Mouse (Mus musculus): Measurements from ENCODE around the gene Sdk1. TPM values are rescaled to one million over a fixed set of nuclear protein-coding genes. Genes with fewer than 3 reads are reported as not detected.

Gene Sdk1
- polyA plus RNA-seq, 1 experiment = 4.0 TPM

- Histone ChIP-seq H3K27ac (ENCODE audit: control insufficient read depth, insufficient read depth, low read depth, low read length) (no peak overlapping the region), H3K4me1 (ENCODE audit: control insufficient read depth, insufficient read depth, low read length) (no peaks in the 10 kb centered on the region), H3K27me3 (ENCODE audit: control insufficient read depth, insufficient read depth, low read length) (no peaks in the 10 kb centered on the region), H3K4me3 (ENCODE audit: control insufficient read depth, low read depth, low read length) (no peak overlapping the region), H3K36me3 (ENCODE audit: control insufficient read depth, insufficient read depth, low read length) (no peaks in the 10 kb centered on the region)
- TF ChIP-seq POLR2A (IDR thresholded peaks at IDR 0.05; ENCODE audit: control insufficient read depth, low read depth, low read length) (no peak), CTCF (IDR thresholded peaks at IDR 0.05; ENCODE audit: control insufficient read depth, insufficient read depth, insufficient replicate concordance, low read depth, low read length) (no peak)
These were observed 513.0 kb downstream of the Sdk1 start for GRCm38 (mm10) chr5:141754278-141754677.

DNA sequence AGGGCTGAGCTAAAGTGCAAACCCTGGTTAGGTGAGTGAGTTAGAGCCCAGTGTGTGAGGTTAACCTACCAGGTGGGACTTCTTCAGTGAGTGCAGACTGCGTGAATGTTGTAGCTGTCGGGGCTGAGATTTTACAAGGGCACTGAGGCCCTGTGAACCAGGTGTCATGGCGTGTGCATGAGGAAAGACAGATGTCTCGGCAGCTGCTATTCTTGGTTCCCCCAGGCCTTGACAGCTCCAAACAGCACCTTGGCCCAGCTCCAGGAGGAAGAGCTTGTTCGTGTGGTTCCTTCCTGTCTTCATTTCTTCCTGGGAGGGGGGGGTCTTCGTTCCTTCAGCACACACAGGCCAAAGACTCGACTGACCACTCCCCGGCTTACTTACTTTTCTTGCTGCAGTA is 517.6 kb downstream of the Sdk1 start:
- TF ChIP-seq POLR2A (IDR thresholded peaks at IDR 0.05; ENCODE audit: control insufficient read depth, low read depth, low read length) = no peak
- TF ChIP-seq CTCF (IDR thresholded peaks at IDR 0.05; ENCODE audit: control insufficient read depth, insufficient read depth, insufficient replicate concordance, low read depth, low read length) = no peak
- H3K4me3 ChIP-seq (ENCODE audit: control insufficient read depth, low read depth, low read length) = no peak overlapping the region
- H3K27ac ChIP-seq (ENCODE audit: control insufficient read depth, insufficient read depth, low read depth, low read length) = no peak overlapping the region

DNA sequence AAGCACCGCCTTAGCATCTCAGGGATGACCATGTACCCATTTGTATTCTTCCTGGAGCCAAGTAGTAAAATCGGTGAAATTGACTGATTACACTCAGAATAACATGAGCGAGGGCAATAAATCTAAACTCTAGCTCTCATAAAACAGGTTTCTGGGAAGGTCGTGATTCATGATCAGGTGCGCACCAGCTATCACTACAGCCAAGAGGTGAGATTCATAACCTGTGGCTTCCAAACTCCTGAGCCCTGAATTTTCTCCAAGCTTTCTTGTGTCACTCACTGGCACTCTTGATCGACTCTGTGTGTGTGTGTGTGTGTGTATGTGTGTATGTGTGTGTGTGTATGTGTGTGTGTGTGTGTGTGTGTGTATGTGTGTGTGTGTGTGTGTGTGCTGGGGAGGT is 522.8 kb downstream of the Sdk1 start:
- no peak overlapping the region for H3K4me3 ChIP-seq (ENCODE audit: control insufficient read depth, low read depth, low read length)
- H3K36me3 ChIP-seq (ENCODE audit: control insufficient read depth, insufficient read depth, low read length) = no peaks in the 10 kb centered on the region
- H3K27me3 ChIP-seq (ENCODE audit: control insufficient read depth, insufficient read depth, low read length) = no peaks in the 10 kb centered on the region
- H3K27ac ChIP-seq (ENCODE audit: control insufficient read depth, insufficient read depth, low read depth, low read length) = no peak overlapping the region
- TF ChIP-seq CTCF (IDR thresholded peaks at IDR 0.05; ENCODE audit: control insufficient read depth, insufficient read depth, insufficient replicate concordance, low read depth, low read length) (no peak), POLR2A (IDR thresholded peaks at IDR 0.05; ENCODE audit: control insufficient read depth, low read depth, low read length) (no peak)
- H3K4me1 ChIP-seq (ENCODE audit: control insufficient read depth, insufficient read depth, low read length) = no peaks in the 10 kb centered on the region; the same call in 1 of the 2 replicates

More for the DNA sequence above, 517.6 kb downstream of the Sdk1 start:
- H3K4me1 ChIP-seq (ENCODE audit: control insufficient read depth, insufficient read depth, low read length) = no peaks in the 10 kb centered on the region
- no peaks in the 10 kb centered on the region for H3K36me3 ChIP-seq (ENCODE audit: control insufficient read depth, insufficient read depth, low read length)
- no peaks in the 10 kb centered on the region for H3K27me3 ChIP-seq (ENCODE audit: control insufficient read depth, insufficient read depth, low read length)

DNA sequence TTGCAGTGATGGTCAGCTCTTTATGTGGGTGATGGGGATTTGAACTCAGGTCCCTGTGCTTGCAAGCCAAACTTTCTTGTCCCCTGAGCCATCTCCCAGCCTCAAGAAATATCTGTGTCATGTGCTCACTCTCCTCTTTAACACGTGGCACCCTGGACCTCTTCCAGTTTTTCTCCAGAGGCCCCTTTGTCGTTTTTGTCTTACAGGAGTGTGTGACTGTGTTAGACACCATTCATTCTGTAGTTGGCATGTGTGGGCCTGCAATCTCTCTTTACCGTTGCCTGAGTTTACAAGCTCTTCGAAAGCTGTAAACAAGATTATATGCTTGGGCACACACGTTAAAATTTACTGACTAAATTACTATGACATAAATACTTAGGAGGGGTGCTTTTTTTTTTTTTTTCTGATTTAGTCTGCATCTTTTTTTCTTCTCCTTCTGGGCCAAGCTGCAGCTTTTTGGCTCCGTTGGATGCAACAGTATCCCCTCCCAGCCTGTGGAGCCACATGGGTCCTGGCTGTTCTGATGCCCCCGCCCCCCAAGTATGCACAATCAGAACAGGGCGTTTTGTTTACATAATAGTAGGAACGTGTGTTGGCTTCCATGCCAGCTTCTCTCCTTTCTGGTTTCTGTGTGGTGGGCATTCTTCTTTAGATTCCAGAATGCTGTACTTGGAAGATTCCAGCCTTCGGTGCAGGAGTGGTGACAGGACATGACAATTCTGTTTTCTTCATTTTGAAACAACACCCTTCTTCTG is 527.6 kb downstream of the Sdk1 start:
- no peak overlapping the region for H3K4me3 ChIP-seq (ENCODE audit: control insufficient read depth, low read depth, low read length)
- no peaks in the 10 kb centered on the region; the same call in 1 of the 2 replicates for H3K4me1 ChIP-seq (ENCODE audit: control insufficient read depth, insufficient read depth, low read length)
- TF ChIP-seq POLR2A (IDR thresholded peaks at IDR 0.05; ENCODE audit: control insufficient read depth, low read depth, low read length) (no peak), CTCF (IDR thresholded peaks at IDR 0.05; ENCODE audit: control insufficient read depth, insufficient read depth, insufficient replicate concordance, low read depth, low read length) (no peak)
- no peaks in the 10 kb centered on the region for H3K27me3 ChIP-seq (ENCODE audit: control insufficient read depth, insufficient read depth, low read length)
- H3K36me3 ChIP-seq (ENCODE audit: control insufficient read depth, insufficient read depth, low read length) = no peaks in the 10 kb centered on the region
- no peak overlapping the region for H3K27ac ChIP-seq (ENCODE audit: control insufficient read depth, insufficient read depth, low read depth, low read length)

- Histone ChIP-seq H3K27me3 (ENCODE audit: control insufficient read depth, insufficient read depth, low read length) (no peaks in the 10 kb centered on the region), H3K4me1 (ENCODE audit: control insufficient read depth, insufficient read depth, low read length) (no peaks in the 10 kb centered on the region; the same call in 1 of the 2 replicates), H3K4me3 (ENCODE audit: control insufficient read depth, low read depth, low read length) (no peak overlapping the region), H3K36me3 (ENCODE audit: control insufficient read depth, insufficient read depth, low read length) (no peaks in the 10 kb centered on the region), H3K27ac (ENCODE audit: control insufficient read depth, insufficient read depth, low read depth, low read length) (no peak overlapping the region)
- TF ChIP-seq POLR2A (IDR thresholded peaks at IDR 0.05; ENCODE audit: control insufficient read depth, low read depth, low read length) (no peak), CTCF (IDR thresholded peaks at IDR 0.05; ENCODE audit: control insufficient read depth, insufficient read depth, insufficient replicate concordance, low read depth, low read length) (no peak)
These were observed 530.2 kb downstream of the Sdk1 start for GRCm38 (mm10) chr5:141771516-141771915.

GRCm38 (mm10) chr5:141778231-141778630 is 536.9 kb downstream of the Sdk1 start:
- Histone ChIP-seq H3K27ac (ENCODE audit: control insufficient read depth, insufficient read depth, low read depth, low read length) (no peak overlapping the region), H3K4me1 (ENCODE audit: control insufficient read depth, insufficient read depth, low read length) (peaks cover 2% of the 10 kb centered on the region; the same call in 1 of the 2 replicates), H3K36me3 (ENCODE audit: control insufficient read depth, insufficient read depth, low read length) (no peaks in the 10 kb centered on the region), H3K4me3 (ENCODE audit: control insufficient read depth, low read depth, low read length) (no peak overlapping the region), H3K27me3 (ENCODE audit: control insufficient read depth, insufficient read depth, low read length) (no peaks in the 10 kb centered on the region)
- TF ChIP-seq POLR2A (IDR thresholded peaks at IDR 0.05; ENCODE audit: control insufficient read depth, low read depth, low read length) = no peak
- TF ChIP-seq CTCF (IDR thresholded peaks at IDR 0.05; ENCODE audit: control insufficient read depth, insufficient read depth, insufficient replicate concordance, low read depth, low read length) = no peak

DNA sequence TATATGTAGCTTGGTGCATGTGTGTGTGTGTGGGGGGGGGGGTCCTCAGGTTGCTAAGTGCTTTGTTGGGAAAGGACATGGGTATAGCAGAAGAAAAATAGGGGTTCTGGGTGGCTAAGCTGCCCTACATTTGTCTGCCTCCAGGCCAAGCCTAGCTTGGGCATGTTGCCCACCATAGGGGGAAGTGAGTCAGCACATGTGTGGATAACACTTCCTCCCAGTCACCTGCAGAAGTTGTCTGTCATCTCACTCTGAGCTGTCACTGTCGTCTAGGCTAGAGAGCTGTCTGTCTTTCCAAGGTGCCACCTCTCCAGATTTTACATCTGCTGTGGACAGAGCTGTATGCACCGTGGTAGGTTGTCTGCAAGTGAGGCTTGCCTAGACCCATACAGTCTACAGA is 539.9 kb downstream of the Sdk1 start:
- TF ChIP-seq POLR2A (IDR thresholded peaks at IDR 0.05; ENCODE audit: control insufficient read depth, low read depth, low read length) (no peak), CTCF (IDR thresholded peaks at IDR 0.05; ENCODE audit: control insufficient read depth, insufficient read depth, insufficient replicate concordance, low read depth, low read length) (no peak)

More for the DNA sequence above, 539.9 kb downstream of the Sdk1 start:
- H3K36me3 ChIP-seq (ENCODE audit: control insufficient read depth, insufficient read depth, low read length) = no peaks in the 10 kb centered on the region
- H3K27me3 ChIP-seq (ENCODE audit: control insufficient read depth, insufficient read depth, low read length) = no peaks in the 10 kb centered on the region
- peaks cover 2% of the 10 kb centered on the region; the same call in 1 of the 2 replicates for H3K4me1 ChIP-seq (ENCODE audit: control insufficient read depth, insufficient read depth, low read length)
- H3K27ac ChIP-seq (ENCODE audit: control insufficient read depth, insufficient read depth, low read depth, low read length) = no peak overlapping the region
- H3K4me3 ChIP-seq (ENCODE audit: control insufficient read depth, low read depth, low read length) = no peak overlapping the region

Data from testis, adult 2 months (tissue).